Mouse (Mus musculus) forebrain, embryonic 15.5 days (tissue): ENCODE measurements around the gene Lhfpl1. TPM values are rescaled to one million over a fixed set of nuclear protein-coding genes. Genes with fewer than 3 reads are reported as not detected.
"Not testable (repeated sequence)": the region's sequence is repeated elsewhere in the genome, so short reads cannot be mapped to it uniquely, and the experiment has no call there.

Source experiments
- ATAC-seq: fragments of 200-750 bp; cut with Nextera tagmentation; replicated peaks from 2 replicates; pipeline ENCODE4 v1.8.0; 2017; ENCODE audit warnings: mild to moderate bottlenecking, moderate TSS enrichment, moderate library complexity
- H3K27ac ChIP-seq: fragments of 300-500 bp; sonication (generic); replicated peaks from 2 replicates; pipeline ENCODE4 v1.5.1; 2015; ENCODE audit warnings: mild to moderate bottlenecking, inconsistent platforms
- H3K27me3 ChIP-seq: fragments of 300-500 bp; sonication (generic); 2 replicates; pipeline ENCODE4 v1.6.1; 2015; ENCODE audit warnings: inconsistent platforms
- H3K36me3 ChIP-seq: fragments of 300-500 bp; sonication (generic); 2 replicates; pipeline ENCODE4 v1.6.1; 2015; ENCODE audit warnings: mild to moderate bottlenecking, inconsistent platforms
- H3K4me1 ChIP-seq: fragments of 300-500 bp; sonication (generic); 2 replicates; pipeline ENCODE4 v1.6.1; 2015; ENCODE audit warnings: inconsistent platforms
- H3K4me2 ChIP-seq: fragments of 300-500 bp; sonication (generic); replicated peaks from 2 replicates; pipeline ENCODE4 v1.6.1; 2015; ENCODE audit warnings: mild to moderate bottlenecking, inconsistent platforms
- H3K4me3 ChIP-seq: fragments of 300-500 bp; sonication (generic); 2 replicates; pipeline ENCODE4 v1.5.1; 2015; ENCODE audit warnings: mild to moderate bottlenecking, inconsistent platforms
- H3K9ac ChIP-seq: fragments of 300-500 bp; sonication (generic); replicated peaks from 2 replicates; pipeline ENCODE4 v1.6.1; 2015; ENCODE audit warnings: mild to moderate bottlenecking, inconsistent platforms
- H3K9me3 ChIP-seq: fragments of 300-500 bp; sonication (generic); 2 replicates; pipeline ENCODE4 v1.6.1; 2016; ENCODE audit warnings: inconsistent platforms
- WGBS: fragments of 180-500 bp; shearing (Covaris S2); methylation state at CpG from one replicate; pipeline ENCODE4 v1.1.7; 2015; ENCODE audit warnings: mixed read lengths; 5-methylcytosine and 5-hydroxymethylcytosine counted together
- polyA plus RNA-seq: library from polyadenylated mRNA; unstranded; fragments of >200 nt; fragmentation: Nextera tagmentation; extraction: Ambion mirVana; gene quantifications from 2 replicates; pipeline ENCODE4 v1.2.1, GENCODE M21; 2015

The Lhfpl1 gene
- not detected in 2 replicates for polyA plus RNA-seq

GRCm38 (mm10) chrX:145348377-145349203 is at the start of gene Lhfpl1:
Gene Lhfpl1 (minus strand): TSS chrX:145349089.
- H3K36me3 ChIP-seq: no peaks in the 10 kb centered on the region
- no peak for ATAC-seq
- H3K27ac ChIP-seq: no peak within 1 kb of the TSS
- H3K9ac ChIP-seq: no peak within 1 kb of the TSS
- 43% methylated on average over 7 of the region's 7 CpGs for WGBS
- H3K4me1 ChIP-seq: no peaks in the 10 kb centered on the region
- H3K9me3 ChIP-seq: no peaks in the 10 kb centered on the region
- H3K4me3 ChIP-seq: no peak within 1 kb of the TSS
- no peaks in the 10 kb centered on the region for H3K27me3 ChIP-seq
- no peak within 1 kb of the TSS for H3K4me2 ChIP-seq

- H3K9ac ChIP-seq: no peak overlapping the region
- H3K4me3 ChIP-seq: no peak overlapping the region
- no peak for ATAC-seq
- no peak overlapping the region for H3K4me2 ChIP-seq
- H3K27me3 ChIP-seq: no peaks in the 10 kb centered on the region
- no peak overlapping the region for H3K27ac ChIP-seq
- H3K9me3 ChIP-seq: no peaks in the 10 kb centered on the region
- no peaks in the 10 kb centered on the region for H3K36me3 ChIP-seq
- H3K4me1 ChIP-seq: no peaks in the 10 kb centered on the region
- 77% methylated on average over 5 of the region's 5 CpGs for WGBS
Observed at GRCm38 (mm10) chrX:145371839-145372238, 22.9 kb upstream of the Lhfpl1 start.

- H3K4me1 ChIP-seq: no peaks in the 10 kb centered on the region
- no peak overlapping the region for H3K4me2 ChIP-seq
- H3K4me3 ChIP-seq: no peak overlapping the region
- H3K27ac ChIP-seq: no peak overlapping the region
- ATAC-seq: no peak
- H3K27me3 ChIP-seq: no peaks in the 10 kb centered on the region
- WGBS: 89% methylated on average over 4 of the region's 4 CpGs
- H3K36me3 ChIP-seq: no peaks in the 10 kb centered on the region
- no peaks in the 10 kb centered on the region for H3K9me3 ChIP-seq
- H3K9ac ChIP-seq: no peak overlapping the region
Observed at GRCm38 (mm10) chrX:145362527-145362926, 13.6 kb upstream of the Lhfpl1 start.

- no peak overlapping the region for H3K27ac ChIP-seq
- H3K9ac ChIP-seq: no peak overlapping the region
- H3K27me3 ChIP-seq: no peaks in the 10 kb centered on the region
- no peak overlapping the region for H3K4me2 ChIP-seq
- no peaks in the 10 kb centered on the region for H3K9me3 ChIP-seq
- ATAC-seq: no peak
- no peaks in the 10 kb centered on the region for H3K4me1 ChIP-seq
- no peaks in the 10 kb centered on the region for H3K36me3 ChIP-seq
- 81% methylated on average over 2 of the region's 2 CpGs for WGBS
- no peak overlapping the region for H3K4me3 ChIP-seq
Observed at GRCm38 (mm10) chrX:145342402-145342801, 6.5 kb downstream of the Lhfpl1 start.

- H3K27ac ChIP-seq: no peak overlapping the region
- no peaks in the 10 kb centered on the region for H3K36me3 ChIP-seq
- no peak overlapping the region for H3K4me2 ChIP-seq
- no peak overlapping the region for H3K4me3 ChIP-seq
- WGBS: 58% methylated on average over 1 of the region's 1 CpGs
- H3K4me1 ChIP-seq: no peaks in the 10 kb centered on the region
- no peak overlapping the region for H3K9ac ChIP-seq
- H3K9me3 ChIP-seq: no peaks in the 10 kb centered on the region
- no peak for ATAC-seq
- no peaks in the 10 kb centered on the region for H3K27me3 ChIP-seq
Observed at GRCm38 (mm10) chrX:145336141-145336540, 12.7 kb downstream of the Lhfpl1 start.

GRCm38 (mm10) chrX:145308555-145308954 is 40.3 kb downstream of the Lhfpl1 start:
- no peaks in the 10 kb centered on the region for H3K36me3 ChIP-seq
- no peak overlapping the region for H3K4me3 ChIP-seq
- no peak overlapping the region for H3K27ac ChIP-seq
- no peak overlapping the region for H3K4me2 ChIP-seq
- no peak for ATAC-seq
- H3K9me3 ChIP-seq: no peaks in the 10 kb centered on the region
- no peaks in the 10 kb centered on the region for H3K4me1 ChIP-seq
- H3K27me3 ChIP-seq: no peaks in the 10 kb centered on the region
- no peak overlapping the region for H3K9ac ChIP-seq
- 73% methylated on average over 1 of the region's 1 CpGs for WGBS

GRCm38 (mm10) chrX:145307174-145307573 is 41.7 kb downstream of the Lhfpl1 start:
- Histone ChIP-seq H3K4me2 (no peak overlapping the region), H3K9me3 (no peaks in the 10 kb centered on the region), H3K27me3 (no peaks in the 10 kb centered on the region), H3K9ac (no peak overlapping the region), H3K27ac (no peak overlapping the region), H3K4me3 (no peak overlapping the region), H3K4me1 (no peaks in the 10 kb centered on the region), H3K36me3 (no peaks in the 10 kb centered on the region)
- 0 out of 2 replicates have a peak, but pooled peaks have one; percentile 60 for ATAC-seq
- 15% methylated on average over 2 of the region's 2 CpGs for WGBS

GRCm38 (mm10) chrX:145300232-145300631 is 48.7 kb downstream of the Lhfpl1 start:
- H3K9me3 ChIP-seq, H3K36me3 ChIP-seq, H3K27me3 ChIP-seq, H3K4me2 ChIP-seq, H3K4me3 ChIP-seq, H3K27ac ChIP-seq, H3K4me1 ChIP-seq, H3K9ac ChIP-seq, ATAC-seq: not testable (repeated sequence)

- H3K9ac ChIP-seq: no peak overlapping the region
- H3K27me3 ChIP-seq: no peaks in the 10 kb centered on the region
- no peak overlapping the region for H3K4me2 ChIP-seq
- H3K4me3 ChIP-seq: no peak overlapping the region
- no peaks in the 10 kb centered on the region for H3K9me3 ChIP-seq
- no peak overlapping the region for H3K27ac ChIP-seq
- H3K36me3 ChIP-seq: no peaks in the 10 kb centered on the region
- no peaks in the 10 kb centered on the region for H3K4me1 ChIP-seq
- 53% methylated on average over 3 of the region's 3 CpGs for WGBS
- no peak for ATAC-seq
Observed at GRCm38 (mm10) chrX:145272209-145272608, 76.7 kb downstream of the Lhfpl1 start.

- Histone ChIP-seq H3K36me3 (no peaks in the 10 kb centered on the region), H3K9me3 (no peaks in the 10 kb centered on the region), H3K4me1 (no peaks in the 10 kb centered on the region), H3K9ac (no peak overlapping the region), H3K4me3 (no peak overlapping the region), H3K27ac (no peak overlapping the region), H3K27me3 (no peaks in the 10 kb centered on the region), H3K4me2 (no peak overlapping the region)
- no peak for ATAC-seq
- 35% methylated on average over 4 of the region's 4 CpGs for WGBS
Observed at GRCm38 (mm10) chrX:145271768-145272167, 77.1 kb downstream of the Lhfpl1 start.

GRCm38 (mm10) chrX:145261803-145262202 is 87.1 kb downstream of the Lhfpl1 start:
- WGBS: 77% methylated on average over 5 of the region's 5 CpGs
- no peak overlapping the region for H3K27ac ChIP-seq
- H3K36me3 ChIP-seq: no peaks in the 10 kb centered on the region
- H3K4me1 ChIP-seq: no peaks in the 10 kb centered on the region
- ATAC-seq: no peak
- no peaks in the 10 kb centered on the region for H3K9me3 ChIP-seq
- no peak overlapping the region for H3K4me2 ChIP-seq
- no peak overlapping the region for H3K9ac ChIP-seq
- no peak overlapping the region for H3K4me3 ChIP-seq
- H3K27me3 ChIP-seq: no peaks in the 10 kb centered on the region
